Mouse (Mus musculus): ENCODE measurements around the gene Grm4. TPM values are rescaled to one million over a fixed set of nuclear protein-coding genes. Genes with fewer than 3 reads are reported as not detected.

Grm4 gene
- total RNA-seq, 2 experiments from 2014 or later = 1.5 to 6.2 TPM

DNA sequence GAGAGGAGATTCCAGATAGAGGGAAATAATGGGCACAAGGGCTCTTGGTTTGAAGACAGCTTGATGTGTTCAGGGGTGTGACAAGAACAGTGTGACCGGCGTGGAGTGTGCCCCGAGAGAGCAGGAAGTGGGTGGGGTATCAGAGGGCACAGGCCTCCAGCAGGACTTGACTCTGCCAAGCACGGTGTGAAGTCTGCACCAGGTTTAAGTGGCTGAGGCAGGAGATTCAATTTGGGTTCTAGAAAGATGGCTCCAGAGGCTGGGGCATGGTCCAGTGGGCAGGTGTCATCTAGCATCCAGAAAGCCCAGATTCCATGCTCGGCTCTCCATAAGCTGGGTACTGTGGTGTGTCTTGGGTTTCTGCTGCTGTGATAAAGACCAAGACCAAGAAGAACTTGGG is 23.4 kb downstream of the Grm4 start:
- DNase-seq (ENCODE audit: low spot score in 2 of 2) = no peak

DNA sequence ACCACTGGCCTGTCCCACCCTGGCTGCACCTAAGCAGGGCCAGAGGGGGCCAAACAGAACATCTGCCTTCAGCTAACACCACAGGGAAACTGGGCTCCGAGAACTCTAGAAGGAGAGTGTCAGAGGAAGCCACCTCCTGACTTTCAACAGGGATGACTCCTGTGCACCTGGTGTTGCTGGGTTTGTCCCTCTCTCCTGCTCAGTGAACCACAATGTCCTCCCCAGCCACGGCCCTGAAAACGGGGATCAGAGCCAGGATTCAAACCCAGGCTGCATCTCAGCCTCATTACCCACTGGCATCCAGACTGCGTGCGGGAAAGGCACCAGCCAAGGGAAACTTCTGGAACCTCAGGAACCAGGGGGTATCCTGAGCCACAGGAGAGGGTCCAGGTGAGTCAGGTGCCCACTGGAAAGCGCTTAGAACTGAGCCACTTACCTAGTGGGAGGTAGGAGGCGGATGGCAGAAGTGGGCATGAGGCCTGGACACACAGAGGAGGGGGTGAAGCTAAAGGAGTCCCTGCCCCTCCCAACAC is 26.1 kb downstream of the Grm4 start:
- DNase-seq (ENCODE audit: low spot score in 2 of 2) = no peak

DNA sequence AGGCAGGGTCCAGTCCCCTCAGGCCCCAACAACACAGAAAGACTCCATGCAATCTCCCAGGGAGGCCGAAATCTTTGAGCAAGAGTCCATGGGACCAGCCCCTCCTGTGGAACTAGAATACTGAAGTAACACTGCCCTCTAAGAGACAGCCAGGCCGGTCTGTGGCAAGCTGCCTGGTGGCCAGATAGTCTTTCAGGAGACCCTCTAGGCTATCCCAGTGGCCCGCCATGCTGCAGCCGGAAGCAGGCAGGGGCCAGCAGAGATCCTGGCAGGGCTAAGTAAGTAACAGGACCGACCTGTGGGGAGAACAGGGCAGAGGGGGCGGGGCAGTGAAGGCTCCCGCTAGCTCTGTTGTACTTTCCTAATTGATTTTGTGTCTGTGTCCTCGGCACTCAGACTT is 27.2 kb downstream of the Grm4 start:
- DNase-seq (ENCODE audit: low spot score in 2 of 2) = no peak

DNA sequence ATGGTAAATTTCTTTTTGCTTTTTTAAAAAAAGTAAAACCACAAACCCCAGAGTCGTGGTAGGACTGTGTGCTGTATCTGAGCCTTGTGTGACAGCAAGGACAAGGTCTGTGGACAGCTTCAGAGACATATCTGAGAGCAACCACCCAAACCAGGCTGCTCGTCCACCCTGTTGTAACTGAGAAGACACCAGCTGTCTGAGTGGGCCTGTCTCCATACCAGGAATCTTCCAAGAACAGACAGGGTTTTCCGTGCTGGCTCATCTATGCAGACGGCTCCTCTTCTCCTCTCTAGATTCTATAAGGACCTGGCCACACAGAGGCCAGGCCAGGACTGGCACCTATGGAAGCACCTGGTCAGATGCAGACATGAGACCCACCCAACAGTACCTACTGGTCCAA is 27.8 kb downstream of the Grm4 start:
- no peak for DNase-seq (ENCODE audit: low spot score in 2 of 2)

DNA sequence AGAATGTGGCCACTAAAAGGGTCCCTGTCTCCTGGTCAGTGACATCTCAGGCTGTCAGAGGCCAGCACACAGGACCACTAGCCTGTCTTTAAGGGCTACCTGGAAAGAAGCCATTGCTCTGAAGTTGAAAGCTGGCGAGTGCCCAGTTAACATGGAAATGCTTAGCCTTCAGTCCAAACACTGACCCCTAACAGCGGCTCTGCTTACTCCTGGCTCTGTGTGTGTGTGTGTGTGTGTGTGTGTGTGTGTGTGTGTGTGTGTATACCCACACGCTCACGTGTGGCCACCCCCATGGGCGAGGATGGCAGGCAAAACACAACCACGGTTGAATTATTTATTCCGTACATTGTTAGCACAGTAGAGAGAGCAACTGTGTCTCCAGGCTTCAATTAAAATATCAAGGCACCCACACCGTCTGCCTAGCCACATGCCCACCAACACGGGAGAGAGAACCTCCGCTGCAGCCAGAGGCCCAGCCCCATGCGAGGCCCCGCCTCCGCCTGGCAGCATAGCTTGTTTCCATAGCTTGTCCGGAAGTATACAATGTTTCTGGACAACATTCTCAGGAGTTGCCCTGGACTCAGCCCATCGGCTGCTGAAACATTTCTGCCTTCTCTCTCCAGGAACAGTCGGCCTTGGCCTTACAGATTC is 32.9 kb downstream of the Grm4 start:
- no peak for DNase-seq (ENCODE audit: low spot score in 2 of 2)

DNA sequence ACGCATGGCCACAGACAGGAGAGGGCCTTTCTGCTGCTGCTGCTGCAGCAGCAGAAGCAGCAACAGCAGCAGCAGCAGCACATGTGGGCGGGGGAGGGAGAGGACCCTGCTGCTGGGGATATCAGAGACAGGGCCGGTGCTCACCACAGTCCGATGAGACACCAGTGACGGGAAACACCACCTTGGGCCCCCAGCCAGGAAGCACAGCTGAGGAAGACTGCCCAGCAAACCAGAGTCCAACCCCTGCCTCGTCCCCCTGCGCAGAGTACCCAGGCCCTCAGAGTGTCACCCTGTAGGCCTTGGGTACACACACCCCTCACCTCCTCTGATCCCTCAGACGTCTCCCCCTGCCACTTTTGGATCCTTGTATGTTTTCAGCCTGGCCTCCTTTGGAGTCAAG is 35.3 kb downstream of the Grm4 start:
- DNase-seq (ENCODE audit: low spot score in 2 of 2) = no peak

DNA sequence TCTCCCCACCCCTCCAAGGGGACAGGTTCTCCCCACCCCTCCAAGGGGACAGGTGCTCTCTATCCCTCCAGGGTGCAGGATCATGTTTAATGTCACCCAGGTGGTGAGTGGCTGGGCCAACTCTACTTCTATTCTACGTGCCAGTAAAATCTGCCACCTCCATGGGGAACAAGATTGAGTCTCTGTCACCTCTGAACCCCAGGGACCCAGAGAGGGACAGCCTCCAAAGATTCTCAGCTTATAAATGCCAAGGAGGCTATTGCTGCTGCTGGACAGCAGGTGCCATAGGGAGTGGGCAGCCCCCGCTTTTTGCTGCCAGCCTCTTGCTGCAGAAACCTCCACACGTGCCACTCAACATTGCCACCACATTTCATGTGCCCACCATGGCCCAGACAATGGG is 37.6 kb downstream of the Grm4 start:
- no peak for DNase-seq (ENCODE audit: low spot score in 2 of 2)

DNA sequence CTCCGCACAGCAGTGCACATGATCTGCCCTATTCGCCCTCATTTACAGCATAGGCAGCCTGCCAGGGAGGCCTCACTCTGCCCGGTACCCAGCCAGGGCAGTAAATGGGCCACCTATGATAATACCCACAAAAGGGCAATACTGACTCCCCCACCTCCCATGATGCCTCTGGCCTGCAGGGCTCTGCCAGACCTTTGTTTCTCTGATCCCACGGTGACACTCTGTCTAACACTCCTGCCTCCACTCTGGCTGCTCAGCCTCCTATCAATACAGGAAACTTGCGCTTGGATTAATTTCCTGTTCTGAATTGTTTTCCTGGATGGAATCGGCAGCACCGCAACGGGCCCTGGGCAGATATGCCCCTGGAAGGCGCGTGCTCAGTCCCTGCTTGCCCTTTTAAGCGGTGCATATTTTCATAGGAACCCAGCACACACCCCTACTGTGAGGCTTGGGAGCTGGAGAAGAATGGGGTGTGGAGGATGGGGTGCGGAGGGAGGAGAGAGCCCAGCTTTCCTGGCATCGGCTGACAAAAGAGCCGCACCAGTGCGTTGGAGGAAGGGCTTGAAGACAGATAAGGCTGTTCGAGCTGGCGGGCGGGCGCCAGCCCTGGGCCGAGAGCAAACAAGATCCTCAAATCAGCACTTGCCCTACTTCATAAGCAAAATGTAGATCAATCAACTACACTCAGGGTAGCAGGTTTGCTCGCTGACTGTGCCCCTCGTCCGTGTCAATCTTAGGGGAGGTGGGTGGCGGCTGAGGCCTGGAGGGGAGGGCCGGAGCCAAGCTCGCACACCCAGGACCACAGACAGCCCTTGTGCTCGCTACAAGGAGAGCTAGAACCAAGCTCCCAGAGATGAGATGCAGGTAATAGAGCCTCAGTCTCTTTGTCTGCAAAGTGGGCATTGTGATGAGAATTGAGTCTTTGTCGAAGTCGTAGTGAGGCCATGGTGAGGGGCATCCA is 40.8 kb downstream of the Grm4 start:
- DNase-seq (ENCODE audit: low spot score in 2 of 2) = no peak

DNA sequence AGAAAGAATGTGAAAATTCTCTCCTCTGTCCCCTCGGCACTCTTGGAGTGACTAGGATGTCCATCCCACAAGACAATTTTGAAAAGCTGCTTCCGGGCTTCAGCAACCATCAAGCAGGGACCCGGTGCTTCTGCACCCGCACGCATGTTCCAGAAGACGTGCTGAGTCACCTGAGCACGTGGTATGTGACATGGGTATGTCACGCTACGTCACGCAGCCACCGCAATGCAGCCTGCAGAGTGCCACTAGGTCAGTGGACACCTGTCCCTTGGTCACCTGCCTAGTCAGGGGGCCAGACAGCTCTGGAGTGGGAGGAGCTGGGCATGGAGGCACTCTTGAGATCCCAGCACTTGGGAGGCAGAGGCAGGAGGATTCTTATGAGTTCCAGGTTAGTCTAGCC is 45.6 kb downstream of the Grm4 start:
- DNase-seq (ENCODE audit: low spot score in 2 of 2) = no peak

DNA sequence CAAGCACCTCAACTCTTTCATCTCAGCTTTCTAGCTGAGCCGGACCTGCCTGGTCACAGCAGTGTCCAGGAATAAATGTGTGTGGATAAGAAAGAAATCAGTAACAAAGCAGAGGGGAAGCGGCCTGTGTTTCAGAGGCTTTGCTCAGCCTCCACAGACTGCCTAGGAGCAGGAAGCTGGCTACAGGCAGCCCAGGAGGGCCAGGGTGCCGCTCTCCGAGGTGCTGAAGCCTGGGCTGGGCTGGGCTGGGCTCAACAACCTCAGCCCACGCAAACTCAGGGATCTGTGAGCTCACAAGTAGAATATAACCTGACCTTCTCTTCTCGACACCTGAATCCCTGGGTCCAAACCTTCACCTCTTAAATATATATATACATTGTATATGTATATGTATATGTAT is 54.6 kb downstream of the Grm4 start:
- peak in 1 of 2 experiments; percentile 15 for DNase-seq (ENCODE audit: low spot score in 2 of 2)

DNA sequence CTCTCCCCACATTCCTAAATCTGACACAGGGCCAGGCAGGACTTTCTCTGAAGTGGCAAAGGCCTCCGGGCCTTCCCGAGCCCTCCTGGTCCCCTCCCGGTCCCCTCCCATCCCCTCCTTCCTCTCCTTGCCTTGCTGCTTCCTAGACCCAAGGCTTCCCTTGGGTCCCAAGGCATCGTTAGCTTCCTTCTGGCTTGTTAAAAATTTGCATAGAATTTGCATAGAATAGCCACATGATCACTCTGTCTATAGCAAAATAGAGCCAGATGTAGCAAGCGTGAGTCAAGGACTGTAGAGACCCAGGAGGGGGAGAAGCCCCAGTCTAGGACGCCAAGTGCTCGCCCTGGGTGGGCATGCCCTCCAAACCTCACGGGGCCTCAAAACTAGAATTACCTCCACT is 55.3 kb downstream of the Grm4 start:
- no peak for DNase-seq (ENCODE audit: low spot score in 2 of 2)

DNA sequence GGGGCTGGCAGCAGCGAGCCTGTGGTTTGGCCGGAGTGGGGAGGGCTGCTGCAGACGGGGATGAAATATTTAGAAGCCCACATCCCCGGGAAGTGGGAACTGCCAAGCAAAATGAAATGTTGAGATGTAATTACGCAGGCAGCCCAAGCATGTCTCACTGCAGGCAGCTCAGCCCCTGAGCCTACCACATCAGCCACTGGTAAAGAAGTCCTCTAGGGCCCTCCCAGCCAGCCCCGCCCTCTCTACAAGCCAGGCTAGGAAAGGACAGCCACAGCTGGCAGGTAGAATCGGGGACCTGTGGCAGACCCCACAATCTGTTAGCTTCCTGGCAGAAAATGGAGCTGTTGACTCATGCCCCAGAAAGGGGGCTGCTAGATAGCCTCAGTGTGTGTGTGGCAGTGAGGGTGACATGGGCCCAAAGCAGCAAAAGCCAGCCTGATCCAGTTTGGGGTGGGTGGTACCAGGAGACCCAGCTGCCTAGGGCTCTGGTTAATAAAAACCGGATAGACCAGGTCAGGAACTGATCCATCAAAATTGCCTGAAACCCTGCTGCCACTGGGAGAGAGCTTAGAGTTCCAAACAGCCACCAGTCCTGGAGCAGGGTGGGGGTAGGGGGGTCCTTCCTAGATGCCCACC is 56.8 kb downstream of the Grm4 start:
- no peak for DNase-seq (ENCODE audit: low spot score in 2 of 2)

DNA sequence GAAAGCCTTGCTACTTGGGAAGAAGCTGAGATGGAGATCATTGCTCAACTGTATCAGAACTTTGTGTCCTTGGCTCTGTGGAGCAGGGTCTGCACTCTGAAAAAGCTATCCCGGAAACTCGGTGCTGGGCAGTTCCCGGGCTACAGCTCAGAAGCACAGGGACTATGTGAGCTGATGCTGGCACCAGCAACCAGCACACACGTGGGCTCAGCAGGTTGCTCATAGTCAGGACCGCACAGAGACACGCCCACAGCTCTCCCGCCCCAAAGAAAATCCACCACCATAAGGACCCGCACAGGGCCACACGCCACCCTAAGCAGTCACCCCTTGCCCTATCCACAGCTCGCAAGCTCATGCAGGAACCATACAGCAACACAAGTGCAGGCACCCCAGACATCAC is 61.2 kb downstream of the Grm4 start:
- DNase-seq (ENCODE audit: low spot score in 2 of 2) = no peak

DNA sequence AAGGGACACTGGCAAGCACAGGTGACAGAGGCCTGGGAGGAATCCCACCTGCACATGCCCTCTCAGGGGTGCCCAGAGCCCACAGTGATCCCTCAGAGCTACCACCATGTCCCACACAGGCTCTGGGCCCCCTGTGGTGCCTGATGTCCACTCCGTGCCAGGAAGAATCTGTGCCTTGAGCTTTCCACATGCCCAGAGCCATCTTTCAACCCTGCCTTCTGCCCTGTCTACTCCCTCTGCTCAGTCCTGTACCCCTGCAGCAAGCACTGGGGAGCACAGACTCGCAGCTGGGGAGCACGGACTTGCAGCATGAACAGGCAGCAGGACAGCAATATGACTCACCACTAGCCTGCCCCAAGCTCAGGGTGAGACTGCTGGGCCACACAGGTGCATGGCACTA is 62.0 kb downstream of the Grm4 start:
- no peak for DNase-seq (ENCODE audit: low spot score in 2 of 2)

DNA sequence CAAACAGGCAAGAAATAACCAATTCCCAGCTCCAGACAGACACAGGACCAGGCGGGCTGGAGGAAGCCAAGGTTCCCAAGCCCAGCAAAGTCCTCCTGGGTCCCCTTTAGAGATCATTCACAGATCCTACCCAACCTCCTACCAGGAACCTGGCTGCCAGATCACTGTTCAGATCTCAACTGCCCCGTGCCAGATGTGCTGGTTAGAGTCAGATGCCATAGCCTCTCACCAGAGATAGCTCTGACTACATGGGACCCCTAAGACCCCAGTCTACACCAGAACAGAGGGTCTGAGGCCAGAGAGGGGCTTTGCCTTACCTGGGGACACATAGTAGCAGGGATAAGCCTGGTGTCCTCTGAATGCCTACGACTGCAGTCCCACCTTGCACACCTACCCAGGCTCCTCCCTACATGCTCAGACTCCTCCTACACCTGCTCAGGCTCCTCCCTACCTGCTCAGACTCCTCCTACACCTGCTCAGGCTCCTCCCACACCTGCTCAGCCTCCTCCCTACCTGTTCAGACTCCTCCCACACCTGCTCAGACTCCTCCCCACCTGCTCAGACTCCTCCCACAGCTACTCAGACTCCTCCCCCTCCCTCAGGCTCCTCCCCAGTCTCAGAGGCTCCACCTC is 63.2 kb downstream of the Grm4 start:
- DNase-seq (ENCODE audit: low spot score in 2 of 2) = no peak

DNA sequence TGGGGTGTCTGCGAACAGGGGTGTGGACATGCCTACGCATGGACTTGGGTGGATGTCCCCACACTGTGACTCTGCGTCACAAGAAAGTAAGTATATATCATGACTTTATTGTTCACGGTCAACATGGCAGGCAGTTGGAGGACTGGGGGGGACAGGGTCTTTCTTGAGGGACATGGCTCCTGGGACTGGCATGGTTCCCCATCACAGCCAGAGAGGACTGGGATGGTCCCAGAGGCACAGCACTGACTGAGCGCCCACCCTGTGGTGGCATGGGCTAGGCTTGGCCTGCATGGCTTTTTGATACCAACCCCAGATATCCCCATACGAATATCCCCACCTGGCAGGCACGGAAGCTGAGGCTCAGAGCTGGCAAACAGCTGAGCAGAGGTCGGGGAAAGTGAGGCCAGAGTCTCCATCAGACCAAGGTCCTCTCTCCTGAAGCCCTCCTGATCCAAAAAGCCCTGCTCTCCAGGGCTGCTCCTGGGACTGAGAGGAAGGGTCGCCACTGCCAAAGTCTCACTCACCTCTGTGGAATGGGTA is 64.1 kb downstream of the Grm4 start:
- DNase-seq (ENCODE audit: low spot score in 2 of 2) = no peak

DNA sequence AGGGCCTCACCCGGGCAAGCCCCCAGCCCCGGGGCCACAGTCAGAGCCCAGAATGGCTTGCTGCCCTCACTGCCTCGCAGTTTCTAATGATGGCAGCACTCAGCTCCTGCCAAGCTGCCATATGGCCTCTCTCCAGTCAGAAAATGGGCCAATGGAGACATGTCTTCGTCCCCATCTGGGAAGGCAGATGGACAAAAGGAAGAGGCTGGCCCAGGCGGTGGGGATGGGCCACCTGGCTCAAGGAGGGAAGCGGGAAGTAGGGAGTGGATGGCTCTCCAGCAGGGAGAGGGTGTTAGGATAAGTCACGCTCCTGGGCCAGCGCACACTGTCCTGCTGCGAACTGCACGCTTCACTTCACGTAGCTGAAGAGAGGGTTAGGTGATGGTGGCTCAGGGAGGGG is 64.8 kb downstream of the Grm4 start:
- DNase-seq (ENCODE audit: low spot score in 2 of 2) = no peak

DNA sequence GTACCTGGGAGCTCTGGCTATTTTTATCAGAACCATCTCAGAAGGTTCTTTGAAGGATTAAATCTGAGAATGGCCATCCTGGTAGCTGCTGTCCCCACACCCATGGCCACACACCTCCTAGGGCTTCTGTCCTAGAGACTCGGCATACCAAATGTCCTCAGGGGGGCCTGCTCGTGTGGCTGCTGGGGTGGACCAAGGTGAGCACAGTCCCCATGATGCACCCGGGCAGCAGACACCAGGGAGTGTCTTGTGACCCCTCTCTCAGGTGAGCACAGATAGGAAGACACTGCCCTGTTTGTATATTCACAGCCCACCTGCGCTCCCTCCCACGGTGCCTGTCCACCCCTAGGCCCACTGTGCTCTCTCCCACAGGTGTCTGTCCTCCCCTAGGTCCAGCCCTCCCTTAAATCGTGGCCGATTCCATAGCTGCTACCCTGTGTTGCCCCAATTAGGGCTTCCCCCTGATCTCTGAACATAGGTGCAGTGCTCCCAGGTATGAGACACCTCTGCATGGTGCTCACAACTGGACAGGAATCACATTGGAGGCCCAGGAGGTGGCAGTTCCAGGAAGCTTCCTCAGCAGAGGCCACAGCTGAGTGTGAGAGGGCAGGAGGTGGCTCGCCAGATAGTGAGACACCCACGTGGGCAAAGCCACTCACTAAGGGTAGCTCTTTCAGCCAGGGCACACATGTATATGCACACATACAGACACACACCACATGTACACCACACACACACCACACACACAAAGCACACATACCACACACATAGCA is 66.0 kb downstream of the Grm4 start:
- no peak for DNase-seq (ENCODE audit: low spot score in 2 of 2)

DNA sequence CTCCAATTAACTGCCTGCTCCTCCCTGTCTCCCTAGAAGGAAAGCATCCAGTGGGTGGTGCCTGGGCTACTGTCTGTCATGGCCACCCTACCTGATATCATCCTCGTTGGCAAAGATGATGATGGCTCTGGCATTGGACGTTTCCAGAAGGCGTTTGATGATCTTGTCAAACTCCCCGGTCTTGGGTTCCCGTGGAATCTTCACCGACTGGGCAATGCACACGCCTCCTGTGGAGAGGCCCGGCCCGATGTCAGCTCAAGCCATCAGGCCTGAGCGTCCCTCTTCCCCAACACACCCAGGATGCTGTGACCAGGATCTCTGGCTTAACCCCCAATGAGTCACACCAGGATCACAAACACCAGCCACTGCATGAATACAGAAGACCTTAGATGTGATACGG is 66.8 kb downstream of the Grm4 start:
- DNase-seq (ENCODE audit: low spot score in 2 of 2) = no peak

DNA sequence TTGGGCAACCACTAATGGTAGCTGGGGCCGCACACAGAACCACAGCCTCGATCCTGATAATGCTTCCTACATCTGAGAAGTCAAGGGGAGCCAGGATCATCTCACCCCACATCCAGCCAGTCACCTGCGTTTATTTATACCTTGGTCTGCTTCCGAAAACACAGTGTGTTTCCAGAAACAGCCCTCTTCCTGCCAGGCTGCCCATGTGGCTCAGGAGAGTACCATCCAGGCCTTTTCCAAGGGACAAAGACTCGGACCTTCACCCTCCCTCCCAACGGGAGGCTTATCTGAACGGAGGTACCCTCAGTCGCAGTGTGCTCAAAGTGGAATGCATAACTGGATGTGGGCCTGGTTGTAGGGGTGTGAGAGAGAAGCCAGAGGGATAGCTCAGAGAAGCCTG is 68.2 kb downstream of the Grm4 start:
- no peak for DNase-seq (ENCODE audit: low spot score in 2 of 2)

Measured in adrenal gland, postnatal 4 days (tissue).